Mouse (Mus musculus) thymus, postnatal 10 days (tissue): ENCODE data around the gene Gm44965.
"Not testable (repeated sequence)": the region's sequence is repeated elsewhere in the genome, so short reads cannot be mapped to it uniquely, and the experiment has no call there.

ENCODE experiments used
- DNase-seq, 2 experiments: peaks; one replicate each; pipeline ENCODE4 v3.0.0; 2021; ENCODE audit warnings: low spot score in 2 of 2

Gene Gm44965

DNA sequence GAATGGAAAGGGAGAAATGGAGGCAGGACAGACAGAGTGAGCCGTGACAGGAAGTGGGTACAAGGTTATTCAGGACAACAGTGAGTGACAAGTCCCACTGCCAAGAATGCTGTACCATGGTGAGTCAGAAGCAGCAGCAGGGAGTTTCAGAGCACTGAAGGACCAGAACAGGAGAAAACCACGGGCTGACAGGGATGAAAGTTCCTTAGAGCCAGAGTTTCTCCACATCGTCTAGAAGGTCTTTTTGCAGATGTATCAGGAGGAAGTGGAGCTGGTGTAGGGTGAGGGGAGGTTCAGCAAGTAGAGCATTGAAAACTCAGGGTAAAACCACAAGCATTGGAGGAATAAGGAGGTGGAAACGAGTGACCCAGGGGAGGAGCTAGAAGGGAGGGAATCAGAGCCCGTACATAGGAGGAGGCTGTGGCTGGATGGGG lies 14.5 kb upstream of the Gm44965 start:
- no peak for DNase-seq

DNA sequence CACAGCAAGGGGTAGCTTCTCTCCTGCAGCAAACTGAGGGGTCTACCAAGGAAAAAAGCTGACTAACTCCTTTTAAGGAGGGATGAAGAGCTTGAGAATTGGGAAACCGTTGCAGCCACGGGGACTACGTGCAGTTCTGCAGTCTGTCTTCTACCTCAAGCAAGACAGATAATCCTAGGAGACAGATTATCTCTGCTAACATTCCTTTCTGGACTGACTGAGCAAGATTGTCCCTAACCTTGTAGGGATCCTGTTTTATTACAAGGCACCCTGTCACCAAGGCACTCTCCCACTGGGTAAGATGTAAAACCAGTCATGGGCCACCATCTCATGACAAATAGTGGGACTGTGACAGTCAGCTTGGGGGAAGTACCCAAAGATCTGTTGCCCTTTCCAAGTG lies 12.5 kb upstream of the Gm44965 start:
- no peak for DNase-seq

DNA sequence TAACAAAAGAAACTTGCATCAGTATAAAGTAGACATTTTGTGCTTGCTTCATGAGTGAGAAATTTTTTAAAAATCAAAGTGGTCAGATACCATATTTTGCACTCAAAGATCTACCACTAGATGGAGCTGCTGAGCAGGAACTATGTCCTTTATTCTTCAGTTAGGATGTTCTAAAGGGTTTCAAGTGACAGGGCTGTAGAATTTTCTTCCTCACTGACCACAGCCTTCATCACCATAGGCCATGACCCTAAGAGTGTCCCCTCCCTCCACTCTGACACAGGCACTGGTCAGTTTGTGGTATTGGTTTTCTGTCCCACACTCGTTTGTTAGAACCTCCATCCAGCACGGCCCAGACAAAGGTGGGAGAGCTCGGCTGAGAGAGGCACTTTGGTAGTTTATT lies 11.7 kb upstream of the Gm44965 start:
- DNase-seq: peak in 1 of 2 experiments; percentile 61

DNA sequence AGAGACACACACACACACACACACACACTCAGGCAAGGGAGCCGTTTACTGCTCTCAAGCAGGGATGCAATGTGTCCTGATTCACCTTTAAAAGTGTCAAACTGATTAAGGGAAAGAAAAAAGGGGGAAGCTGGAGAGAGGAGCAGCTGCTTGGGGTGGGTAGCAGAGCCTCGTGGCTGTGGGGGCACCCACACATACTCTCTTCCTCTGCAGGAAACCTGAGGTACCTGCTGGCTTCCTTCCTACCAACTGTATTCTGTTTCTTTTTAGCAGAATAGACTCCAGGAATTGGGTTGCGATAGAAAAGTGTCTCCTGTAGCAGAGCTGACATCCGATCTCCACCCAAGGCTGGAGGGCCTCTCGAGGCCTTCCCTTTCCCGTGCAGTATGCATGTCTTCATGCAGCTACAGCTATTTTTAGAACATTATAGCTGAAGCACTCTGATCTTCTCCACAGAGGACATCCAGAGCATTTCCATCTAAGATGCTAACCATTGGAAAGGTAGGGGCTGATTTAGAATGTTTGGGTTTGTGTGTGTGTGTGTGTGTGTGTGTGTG lies 4.5 kb upstream of the Gm44965 start, which contains the start of gene Gm45021:
Gene Gm45021, plus strand, starts transcription at position 417 of the 557 bp plus-strand sequence.
- DNase-seq: no peak

DNA sequence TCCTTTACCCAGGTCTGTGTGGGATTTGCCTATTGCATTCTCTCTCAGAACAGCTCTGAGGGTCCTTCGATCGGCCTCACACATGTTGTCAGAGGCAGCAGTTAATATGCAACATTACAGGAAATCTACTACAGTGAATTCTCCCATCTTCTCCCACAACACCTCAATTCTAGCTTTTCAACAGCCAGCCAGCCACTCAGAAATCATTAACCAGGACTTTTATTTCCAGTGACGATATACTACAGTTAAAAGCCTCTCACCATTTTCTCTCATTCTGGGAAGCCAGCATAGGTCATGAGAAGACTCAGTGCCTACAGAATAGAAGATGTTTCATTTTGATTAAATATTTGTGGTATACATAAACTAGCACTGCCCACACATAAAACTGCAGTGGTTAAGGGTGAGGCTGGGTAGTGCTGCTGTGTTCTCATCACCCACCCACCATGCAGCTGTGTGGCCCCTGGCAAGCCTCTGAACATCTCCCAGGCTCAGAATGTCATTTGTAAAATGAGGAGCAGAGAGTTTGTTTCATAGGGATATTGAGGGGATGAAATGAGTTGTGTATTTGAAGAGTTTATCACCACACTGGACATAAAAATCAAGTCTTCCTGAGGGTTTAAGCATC lies 2.4 kb upstream of the Gm44965 start:
- no peak for DNase-seq

DNA sequence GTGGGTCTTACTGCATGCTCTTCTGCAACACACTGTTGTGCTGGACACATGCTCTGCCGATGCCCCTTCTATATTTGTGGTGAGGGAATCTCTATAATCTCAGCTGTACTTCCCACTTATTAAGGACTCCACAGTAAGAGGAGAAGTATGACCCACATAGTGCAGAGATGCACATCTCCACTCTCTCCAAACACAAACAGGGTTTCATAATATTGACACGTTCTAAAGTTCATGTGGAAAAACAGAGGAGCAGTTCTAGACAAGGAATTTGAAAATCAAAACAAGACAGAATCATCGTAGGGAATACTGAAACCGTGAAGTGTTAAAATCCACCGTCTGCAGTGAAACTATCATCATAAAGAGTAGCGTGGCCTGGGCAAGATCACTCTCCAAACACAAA lies 1.9 kb upstream of the Gm44965 start:
- DNase-seq: no peak

DNA sequence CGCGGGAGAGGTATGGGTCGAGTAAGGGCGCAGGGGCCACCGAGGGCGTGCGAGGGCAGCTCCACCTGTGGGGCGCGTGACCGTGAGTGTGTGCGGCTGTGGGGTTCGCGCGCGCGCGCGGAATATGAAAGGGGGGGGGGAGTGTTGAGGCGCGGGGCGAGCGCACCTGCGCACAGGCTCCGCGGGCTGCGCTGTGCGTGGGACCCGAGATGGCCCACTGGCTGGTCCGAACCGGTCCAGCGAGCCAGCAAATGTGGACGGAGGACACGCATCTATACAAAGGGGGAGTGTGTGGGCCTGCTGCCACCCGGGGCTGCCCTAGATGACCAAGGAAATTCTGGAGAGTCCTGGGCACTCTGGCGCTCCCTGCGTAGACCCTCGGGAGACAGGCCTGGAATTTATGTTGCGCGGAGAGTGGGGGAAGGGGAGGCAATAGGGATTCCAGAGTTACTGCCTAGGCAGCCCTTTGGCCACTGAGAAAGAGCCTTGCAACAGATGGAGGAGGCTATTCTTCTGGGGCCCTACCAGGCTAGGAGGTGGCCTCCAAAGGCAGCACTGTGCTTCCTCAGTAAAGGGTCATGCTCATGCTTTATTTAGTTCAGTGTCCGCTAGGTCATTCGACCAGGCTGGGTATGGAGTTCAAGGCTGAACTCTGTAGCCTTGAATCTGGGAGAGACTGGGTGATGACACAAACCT lies 450 bp downstream of the Gm44965 start:
- peak in 1 of 2 experiments; percentile 8 for DNase-seq

DNA sequence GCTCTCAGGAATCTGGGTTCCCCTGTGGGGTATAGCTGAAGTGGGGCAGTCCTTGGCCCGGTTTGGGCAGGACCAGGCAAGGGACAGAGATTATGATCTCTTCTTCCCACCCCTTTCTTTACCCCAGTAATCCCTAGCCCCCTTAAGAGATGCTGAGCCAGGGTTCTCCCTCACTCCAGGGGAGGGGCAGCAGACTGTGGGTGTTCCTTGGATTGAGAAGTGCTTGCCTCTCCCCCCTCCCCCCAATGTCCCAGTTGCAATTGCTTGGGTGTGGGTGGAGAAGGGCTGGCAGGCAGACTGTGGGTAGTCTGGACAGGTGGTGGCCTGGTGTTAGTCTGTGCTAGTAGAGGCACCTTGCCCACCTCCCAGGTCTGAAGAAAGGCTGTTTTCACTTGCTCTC lies 1.5 kb downstream of the Gm44965 start:
- DNase-seq: no peak

DNA sequence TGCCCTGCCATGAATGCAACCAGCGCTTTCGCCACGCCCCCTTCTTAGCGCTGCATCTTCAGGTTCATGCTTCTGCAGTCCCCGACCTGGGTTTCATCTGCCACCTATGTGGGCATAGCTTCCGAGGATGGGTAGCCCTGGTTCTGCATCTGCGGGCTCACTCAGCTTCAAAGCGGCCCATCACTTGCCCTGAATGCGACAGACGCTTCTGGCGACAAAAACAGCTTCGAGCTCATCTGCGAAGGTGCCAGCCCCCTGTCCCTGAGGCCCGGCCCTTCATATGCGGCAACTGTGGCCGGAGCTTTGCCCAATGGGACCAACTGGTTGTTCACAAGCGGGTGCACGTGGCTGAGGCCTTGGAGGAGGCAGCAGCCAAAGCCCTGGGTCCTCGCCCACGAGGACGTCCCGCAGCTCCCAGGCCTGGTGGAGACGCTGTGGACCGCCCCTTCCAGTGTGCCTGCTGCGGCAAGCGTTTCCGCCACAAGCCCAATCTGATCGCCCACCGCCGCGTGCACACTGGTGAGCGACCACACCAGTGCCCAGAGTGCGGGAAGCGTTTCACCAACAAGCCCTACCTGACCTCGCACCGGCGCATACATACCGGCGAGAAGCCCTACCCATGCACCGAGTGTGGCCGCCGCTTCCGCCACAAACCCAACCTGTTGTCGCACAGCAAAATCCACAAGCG lies 2.9 kb downstream of the Gm44965 start:
- DNase-seq: no peak

DNA sequence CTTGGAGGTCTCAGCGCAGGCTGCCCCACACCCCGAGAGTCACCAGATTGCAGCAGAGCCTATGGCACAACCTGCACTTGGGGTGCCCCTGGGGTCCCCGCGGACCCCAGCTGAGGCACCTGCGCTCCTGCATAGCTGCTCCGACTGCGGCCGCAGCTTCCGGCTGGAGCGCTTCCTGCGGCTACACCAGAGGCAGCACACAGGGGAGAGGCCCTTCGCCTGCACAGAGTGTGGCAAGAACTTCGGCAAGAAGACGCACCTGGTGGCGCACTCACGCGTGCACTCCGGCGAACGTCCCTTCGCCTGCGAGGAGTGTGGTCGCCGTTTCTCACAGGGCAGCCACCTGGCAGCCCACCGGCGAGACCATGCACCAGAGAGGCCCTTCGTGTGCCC lies 3.5 kb downstream of the Gm44965 start:
- DNase-seq: no peak

DNA sequence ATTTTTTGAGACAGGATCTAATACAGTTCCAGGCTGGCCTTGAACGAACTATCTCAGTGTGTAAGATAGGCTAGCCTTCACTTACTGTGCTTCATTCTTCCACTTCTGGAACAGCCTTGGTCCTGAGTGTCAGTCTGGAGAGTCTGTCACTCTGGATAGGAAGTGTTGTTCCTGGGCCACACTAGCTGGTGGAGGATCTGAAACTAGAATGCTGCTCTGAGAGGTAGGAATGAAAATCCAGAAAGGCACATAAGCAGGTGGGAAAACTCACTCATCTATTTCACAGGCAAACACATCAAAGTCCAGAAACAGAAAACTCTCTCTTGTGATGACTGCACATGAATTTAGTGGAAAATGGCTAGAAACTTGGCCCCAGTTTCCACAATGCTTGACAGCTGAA lies 6.9 kb downstream of the Gm44965 start:
- no peak for DNase-seq

DNA sequence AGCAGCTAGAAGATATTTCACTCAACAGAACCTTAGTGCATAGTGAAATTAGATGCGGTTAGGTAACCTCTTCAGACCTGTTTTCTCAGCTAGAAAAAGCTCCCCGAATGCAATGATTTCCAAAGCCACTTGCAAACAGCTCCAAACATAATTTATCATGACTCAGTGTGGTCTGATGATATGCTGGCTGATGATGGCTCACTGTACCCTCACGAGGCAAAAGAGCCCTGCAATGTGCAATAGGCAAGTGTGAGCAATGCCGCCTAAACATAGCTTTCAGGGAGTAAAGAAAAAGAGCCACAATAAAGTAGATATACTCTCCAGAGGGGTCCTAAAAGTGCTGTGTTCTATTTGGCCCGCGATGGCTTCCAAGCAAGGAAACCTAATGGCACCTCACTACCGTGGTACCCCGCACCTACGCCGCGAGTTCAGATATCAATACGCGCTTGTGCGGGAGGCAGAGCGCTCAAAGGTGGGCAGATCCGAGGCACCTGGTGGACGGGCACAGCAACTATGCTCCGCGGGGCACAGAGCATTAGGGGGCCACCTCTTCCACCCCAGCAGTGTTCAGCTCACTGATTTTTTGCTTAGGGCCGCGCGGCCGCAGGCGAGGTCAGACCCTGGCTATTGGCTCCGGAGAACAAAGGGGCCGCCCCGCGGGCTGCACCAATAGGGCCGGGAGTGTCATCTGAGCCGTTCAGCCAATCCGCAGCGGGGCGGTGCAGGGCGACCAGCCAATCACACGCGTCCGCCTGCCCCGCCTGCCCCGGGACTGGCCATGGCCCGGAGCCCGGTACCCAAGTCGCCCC lies 7.7 kb downstream of the Gm44965 start, which contains the start of gene Zfp775:
Gene Zfp775, plus strand, starts transcription at position 793 of the 809 bp plus-strand sequence.
- peak; percentile 88 to 90 for DNase-seq

DNA sequence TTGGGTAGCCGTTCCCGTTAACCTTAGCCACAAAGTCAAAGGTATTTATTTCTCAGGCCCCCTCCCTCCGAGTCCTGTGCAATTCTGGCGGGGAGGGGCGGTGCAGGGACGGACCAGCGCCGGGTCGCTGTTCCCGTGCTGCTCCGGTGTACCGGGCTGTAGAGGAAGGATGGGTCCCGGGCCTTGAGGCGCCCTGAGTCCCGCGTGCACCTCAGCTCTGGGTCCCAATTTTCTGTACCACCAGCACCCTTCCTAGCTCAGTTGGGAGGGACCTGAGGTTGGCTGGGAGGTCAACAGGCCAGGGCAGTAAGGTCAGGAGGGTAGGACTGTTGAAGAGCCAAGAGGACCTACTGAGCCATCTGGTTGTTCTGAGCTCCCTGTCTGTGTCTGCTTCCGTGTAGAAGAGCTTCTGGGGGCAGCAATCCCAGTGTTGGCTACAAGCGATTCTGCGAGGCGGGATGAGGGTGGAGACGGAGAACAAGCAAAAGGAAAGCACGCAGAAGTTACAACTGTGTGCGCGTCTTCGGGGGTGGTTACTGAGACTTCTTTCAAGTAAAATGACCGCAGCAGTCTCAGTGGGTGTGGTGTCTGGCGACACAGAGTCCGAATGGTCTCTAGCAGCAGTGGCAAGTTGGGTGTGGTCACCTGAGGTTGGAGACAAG lies 8.5 kb downstream of the Gm44965 start:
- no peak for DNase-seq

DNA sequence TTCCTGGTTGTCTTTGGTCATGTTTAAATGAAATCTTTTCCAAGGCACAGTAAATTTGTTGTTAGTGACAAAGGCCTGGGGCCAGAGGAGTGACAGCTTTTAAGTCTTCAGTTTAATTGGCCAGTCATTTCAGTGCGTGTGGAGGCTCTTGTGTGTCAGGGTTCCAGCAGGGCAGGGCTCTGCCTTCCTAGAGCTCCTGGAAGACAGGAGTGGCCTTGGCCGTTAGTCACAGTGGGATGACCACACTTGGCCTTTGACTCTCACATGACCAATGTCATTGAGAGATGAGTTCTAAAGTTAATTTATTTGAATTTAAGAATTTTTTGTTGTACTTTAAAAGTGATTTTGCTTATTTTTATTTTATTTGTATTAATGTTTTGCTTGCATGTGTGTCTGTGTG lies 14.4 kb downstream of the Gm44965 start:
- no peak for DNase-seq

DNA sequence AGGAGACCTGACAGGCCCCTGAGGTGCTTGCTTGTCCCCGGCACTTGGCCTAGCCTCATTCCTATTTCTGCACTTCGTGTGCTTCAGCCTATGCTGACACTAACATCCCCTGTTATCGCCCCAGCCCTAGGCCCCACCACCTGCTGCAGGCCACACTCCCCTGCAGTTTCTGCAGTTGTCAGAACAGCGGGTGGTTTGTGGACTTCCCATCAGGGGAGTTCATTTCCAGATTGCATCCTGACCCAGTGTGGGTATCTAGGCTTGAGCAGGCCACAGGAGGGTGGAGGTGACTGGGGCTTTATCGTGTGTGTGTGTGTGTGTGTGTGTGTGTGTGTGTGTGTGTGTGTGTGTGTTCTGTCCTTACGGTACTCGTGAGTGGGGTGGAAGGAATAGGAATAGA lies 15.8 kb downstream of the Gm44965 start:
- no peak for DNase-seq

DNA sequence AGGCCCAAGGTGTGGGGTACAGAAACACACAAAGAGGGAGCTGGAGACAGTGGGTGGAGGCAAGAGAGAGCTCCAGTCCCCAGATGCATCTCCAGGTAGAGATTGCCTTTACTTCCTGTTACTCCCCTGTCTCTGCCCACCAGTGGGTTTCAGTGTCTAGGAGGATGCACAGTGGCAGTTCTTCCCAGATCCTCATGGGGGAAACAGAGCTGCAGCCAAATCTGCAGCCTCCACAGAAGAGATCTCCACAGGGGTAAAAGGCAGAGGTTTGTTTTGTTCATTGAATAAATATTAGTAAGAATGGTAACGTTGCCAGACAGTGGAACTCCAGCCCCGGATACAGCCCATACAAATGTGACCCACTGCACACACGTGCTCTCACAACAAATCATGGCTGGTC lies 16.9 kb downstream of the Gm44965 start:
- DNase-seq: no peak

DNA sequence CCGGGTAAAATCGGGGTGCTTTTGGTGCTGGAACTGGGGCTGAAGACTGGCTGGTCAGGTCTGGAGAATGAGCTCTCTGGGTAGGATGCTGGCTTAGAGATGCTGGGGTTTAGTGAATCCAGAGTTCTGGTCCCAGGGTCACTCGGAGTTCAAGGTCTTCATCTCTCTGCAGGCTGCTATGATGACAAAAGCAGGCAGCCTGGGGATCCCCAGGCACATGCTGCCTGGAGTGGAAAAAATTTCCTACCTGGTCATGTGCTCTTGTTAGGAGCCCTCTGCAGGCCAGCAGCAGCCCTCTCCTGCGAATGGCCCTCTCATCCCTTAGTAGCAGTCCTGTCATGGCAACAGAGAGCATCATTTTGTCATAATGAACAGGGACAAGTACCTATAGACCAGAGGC lies 19.7 kb downstream of the Gm44965 start:
- DNase-seq: no peak

DNA sequence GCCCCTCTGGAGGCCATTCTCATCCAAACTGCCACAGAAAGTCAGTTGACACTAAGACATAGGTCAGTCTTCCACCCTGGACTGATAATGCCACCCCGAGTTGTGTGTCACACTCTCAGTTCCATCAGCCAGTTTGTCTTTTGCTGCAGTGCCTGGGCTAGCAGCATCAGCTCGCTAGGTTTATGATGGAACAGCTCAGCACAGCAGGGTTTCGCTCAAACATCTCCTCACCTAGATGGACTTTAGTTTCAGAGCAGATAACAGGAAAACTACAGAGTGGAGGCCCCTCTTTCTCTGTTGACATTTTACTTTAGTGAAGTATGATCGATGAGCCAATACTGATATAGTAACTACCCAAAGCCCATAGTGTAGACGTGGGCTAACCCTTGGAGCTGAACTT lies 21.0 kb downstream of the Gm44965 start:
- DNase-seq: no peak

DNA sequence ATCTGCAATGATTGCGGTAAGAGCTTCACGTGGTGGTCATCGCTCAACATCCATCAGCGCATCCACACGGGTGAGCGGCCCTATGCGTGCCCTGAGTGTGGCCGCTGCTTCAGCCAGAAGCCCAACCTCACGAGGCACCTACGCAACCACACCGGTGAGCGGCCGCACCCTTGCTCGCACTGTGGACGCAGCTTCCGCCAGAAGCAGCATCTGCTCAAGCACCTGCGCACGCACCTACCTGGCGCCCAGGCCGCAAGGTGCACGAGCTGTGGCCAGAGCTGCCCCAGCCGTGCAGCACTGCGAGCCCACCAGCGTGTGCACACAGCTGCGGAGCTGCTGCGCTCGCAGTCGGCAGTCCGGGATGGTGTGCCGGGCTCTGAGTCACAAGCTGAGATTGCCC lies 26.3 kb downstream of the Gm44965 start:
- no peak for DNase-seq

DNA sequence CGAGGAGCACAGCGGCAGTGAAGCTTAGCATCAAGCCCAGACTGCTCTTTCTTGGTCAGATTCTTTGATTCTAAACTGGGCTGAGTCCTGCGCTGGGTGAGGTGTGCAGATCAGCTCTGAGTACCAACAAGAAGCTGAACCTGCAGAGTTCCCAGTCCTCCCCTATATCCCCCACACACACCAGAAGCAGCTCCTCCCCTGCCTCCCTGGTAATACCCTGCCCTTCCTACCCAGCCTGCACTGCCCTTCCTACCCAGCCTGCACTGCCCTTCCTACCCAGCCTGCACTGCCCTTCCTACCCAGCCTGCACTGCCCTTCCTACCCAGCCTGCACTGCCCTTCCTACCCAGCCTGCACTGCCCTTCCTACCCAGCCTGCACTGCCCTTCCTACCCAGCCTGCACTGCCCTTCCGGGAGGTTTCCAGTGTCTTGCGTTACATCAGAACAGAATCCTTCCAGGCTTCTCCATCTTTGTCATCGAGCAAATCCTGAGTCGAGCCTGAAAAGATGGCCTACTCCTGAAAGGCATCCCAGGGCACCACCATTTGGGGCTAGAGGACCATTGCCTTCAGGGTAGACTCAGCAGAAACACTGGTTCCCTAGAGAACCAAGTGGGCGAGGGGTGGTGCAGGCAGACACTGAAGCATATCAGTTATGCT lies 28.6 kb downstream of the Gm44965 start:
- not testable (repeated sequence) for DNase-seq

DNA sequence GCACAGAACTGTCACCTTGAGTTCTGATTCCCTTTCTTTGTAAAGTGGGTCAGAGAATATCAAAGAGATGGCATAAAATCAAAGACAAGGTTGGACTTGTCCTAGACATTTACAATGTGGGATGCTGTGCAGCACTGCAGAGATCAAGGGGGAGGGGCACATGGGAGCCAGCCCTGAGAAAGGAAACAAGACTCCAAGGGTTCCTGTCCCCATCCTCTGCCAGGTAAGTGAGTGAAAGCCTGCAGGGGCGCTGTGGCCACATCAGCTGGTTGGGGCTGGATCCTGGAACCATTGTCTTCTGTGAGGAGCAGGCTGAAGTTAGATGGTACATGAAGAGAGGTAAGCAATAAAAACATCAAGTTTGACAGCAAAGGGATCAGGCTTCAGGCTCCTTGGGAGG lies 29.7 kb downstream of the Gm44965 start:
- DNase-seq: no peak
